Mouse (Mus musculus): ENCODE data around the gene Ttc4.

Ttc4 gene

DNA sequence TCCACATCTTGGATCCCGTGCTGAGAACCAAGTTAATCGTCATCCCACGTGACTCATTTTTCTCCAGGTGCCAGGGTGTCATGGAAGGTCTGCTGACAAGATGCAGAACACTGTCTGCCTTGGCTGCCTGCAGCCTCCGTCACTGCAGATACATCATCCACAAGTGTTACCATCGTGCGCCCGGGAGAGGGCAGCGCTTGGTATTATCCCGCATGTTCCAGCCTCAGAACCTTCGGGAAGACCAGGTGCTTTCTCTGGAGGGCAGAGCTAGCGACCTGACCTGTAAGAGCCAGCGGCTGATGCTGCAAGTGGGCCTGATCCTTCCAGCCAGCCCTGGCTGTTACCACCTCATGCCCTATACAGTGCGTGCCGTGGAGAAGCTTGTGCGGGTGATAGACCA is 25.7 kb downstream of the Ttc4 start:
- intact Hi-C loops (cut with DNase I) = no loop called here

DNA sequence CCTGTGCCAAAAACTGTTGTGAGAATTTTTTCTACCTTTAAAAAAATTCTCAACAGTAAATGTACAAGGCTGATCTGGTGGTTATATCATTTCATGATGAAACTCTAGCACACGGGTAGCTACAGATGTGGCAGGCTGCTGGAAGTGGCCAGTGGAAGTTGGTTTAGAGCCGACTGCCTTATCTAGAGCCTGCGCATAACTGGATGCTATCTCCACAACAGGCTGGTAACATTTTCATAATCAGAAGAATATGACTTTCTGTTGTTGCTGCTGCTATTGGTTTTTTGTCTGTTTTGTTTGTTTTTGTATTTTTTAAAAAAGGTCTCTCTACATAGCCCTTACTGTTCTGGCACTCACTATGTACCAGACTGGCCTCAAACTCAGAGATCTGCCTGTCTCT is 26.2 kb downstream of the Ttc4 start:
- intact Hi-C loops (cut with DNase I) = no loop called here

DNA sequence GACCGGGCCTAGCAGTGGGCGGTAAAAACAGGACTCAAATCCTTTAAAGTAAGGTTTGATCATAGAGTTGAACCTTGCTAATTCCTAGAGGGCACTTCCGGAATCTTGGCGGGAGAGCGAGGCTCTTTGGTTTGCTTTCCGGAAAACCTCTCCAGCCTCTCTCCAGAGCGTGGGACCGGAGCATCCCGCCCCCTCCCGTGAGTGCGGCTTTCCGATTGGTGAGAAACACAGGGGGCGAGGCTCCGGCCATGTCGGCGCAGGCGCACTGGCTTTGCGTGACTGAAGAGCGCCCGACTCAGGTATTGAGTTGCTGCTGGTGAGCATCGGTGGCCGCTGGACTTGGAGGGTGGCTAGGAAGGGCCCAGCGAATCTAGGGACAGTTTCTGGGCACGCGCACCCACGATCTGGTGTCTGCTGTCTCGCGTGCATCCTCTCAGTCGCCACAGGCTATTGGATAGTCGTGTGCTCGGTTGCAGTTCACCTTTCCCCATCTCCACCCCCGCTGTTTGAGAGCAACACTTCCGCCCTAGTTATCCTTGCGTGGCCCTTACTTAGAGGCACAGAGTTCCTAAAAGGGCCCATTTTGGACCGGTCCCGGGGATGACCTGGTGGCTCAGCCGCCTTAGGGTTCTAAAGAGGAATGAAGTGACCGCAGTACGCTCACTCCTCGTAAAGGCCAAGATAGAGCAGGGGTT is 27.8 kb downstream of the Ttc4 start, which contains the start of gene Pars2:
Gene Pars2, plus strand, starts transcription at position 237 of the 695 bp plus-strand sequence.
- intact Hi-C loops (cut with DNase I) = no loop called here

DNA sequence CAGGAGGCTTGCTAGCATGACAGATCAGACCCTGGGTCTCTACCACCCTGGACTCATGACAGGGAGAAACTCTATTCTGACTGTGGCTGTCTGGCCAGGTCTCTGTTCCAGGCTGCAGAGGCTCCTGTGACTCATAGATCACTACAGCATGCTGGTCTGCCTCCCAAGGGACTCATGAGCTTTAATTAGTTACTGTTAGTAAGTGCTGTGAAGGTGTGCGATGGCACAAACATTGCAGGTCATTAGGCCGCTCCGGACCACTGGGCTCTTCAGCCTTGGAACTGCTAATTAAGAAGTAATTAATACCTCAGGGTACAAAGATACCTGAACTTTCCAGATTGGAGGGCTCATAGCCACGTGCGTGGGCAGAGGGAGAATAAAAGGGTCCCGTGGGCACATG is 31.6 kb downstream of the Ttc4 start:
- intact Hi-C loops (cut with DNase I) = no loop called here

DNA sequence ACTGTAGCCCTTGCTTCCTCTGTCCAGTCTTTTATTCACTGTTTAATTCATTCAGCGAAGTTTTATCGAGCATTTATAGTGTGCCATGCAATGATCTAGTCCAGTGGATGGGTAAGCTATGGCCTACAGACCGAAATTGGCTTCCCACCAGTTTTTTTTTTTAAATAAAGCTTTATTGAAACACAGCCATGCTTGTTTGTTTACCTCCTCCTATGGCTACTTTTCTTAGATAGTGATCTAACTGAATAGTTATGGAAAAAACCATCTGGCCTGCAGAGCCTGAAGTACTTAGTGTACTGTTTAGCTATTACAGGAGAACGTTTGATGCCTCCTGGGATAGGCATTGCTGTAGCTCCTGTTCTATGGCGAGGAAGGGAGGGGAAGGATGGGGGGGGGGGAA is 32.9 kb downstream of the Ttc4 start:
- intact Hi-C loops (cut with DNase I) = no loop called here

DNA sequence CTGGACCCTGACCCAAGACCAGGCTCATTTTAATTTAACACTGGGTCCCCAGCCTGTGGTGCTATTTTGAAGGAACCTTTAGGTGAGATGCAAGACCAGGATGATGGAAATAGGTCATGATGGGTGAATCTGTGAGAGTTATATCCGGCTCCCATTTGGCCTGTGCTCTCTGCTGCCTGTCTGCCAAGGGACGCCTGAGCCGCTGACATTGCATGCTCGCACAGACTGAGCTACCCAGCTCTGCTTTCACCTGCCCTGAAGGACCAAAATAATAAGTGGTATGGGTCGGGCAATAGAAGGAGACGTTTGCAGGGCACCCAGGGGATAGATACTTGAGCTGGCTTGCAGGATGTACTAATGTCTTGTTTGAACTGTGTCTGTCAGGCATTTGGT is 34.5 kb downstream of the Ttc4 start:
- intact Hi-C loops (cut with DNase I) = no loop called here

DNA sequence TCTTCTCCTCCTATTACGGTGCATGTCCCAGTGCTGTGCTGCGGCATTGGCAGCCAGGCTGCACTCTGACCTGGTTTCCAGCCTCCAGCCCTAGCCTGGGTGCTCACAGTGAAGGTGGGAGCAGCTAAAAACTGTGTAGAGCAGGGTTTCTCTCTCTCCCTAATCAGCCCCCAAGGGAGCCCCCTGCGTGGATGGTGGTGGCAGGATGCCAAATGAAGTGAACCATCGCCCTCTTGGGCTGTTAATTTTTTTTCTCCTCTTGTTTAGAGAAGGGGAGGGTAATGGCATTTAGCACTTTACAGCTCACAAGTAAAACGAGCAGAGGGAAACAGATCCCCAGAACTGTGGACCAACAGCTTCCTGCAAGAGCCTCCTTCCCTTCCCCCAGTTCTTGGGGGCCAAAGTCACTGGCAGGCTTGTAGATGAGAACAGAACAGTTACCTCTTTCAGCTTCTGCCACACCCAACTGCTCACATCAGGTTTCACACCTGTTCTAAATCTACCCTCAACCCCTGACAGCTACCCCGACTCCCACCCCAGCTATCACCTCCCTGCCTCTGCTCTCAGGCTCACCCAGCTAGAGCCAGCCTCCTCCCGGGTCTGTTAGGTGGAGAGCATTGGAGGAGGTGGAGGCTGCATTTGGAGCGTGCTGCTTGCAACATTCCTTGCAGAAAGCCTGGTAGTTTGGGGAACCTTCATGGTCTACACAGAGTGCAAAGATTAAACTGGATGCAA is 35.1 kb downstream of the Ttc4 start:
- intact Hi-C loops (cut with DNase I) = no loop called here

DNA sequence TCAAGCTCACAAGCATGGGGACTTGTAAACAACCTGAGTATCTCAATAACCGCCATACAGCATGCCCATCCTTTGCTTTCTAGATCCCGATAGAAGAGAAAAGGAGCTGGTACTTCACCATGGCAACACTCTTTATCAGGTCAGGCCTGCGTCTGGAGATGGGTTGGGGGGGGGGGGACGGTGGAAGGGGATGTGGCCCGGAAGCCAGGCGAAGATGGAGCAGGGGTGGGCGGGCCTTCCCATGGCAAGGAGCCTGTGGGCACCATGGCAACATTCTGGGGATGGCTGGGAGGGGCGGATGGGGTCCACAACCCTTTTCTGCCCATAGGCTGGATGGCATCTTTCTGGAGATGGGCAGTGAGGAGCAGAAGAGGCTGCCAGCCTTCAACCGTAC is 44.7 kb downstream of the Ttc4 start:
- intact Hi-C loops (cut with DNase I) = loop anchor here (5.0 kb wide), 1 partner anchor 73 kb away; no protein-coding TSS in a partner anchor

DNA sequence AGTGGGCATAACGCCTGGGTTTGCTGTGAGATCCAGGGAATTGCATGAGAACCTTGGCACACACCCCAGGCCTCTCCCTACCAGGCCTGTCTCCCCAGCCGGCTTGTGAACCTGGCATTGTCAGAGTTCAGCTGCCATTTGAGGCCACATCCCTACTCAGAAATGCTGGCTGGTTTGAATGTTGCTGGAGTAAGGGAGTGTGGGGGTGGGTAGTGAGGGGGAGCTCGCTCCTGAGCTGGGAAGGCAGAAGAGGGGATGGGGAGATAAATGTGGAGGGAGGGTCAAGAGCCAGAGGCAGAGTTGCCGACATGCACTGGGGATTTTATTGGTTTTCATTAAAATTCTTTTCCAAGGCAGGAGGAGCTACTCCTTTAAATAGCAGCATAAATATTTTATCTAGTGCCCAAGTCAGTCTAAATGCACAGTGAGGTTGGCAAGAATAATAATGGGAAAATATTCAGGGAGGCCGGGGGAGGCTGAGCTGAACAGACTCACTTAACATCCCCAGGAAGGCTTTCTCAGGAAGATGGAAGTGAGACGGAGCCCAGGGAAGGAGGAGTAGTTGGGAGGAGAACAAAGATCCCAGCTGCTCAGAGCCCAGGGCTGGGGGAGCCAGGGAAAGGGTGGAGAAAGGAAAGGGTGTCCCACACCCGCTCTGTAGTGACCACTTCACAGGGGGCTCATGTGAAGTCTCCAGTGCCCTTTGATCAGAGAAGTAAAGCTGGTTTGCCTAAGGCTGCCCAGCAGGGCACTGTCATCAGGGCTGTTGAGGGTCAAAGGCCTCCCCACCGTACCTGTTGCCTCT is 45.3 kb downstream of the Ttc4 start:
- intact Hi-C loops (cut with DNase I) = loop anchor here (5.0 kb wide), 1 partner anchor 74 kb away; no protein-coding TSS in a partner anchor

DNA sequence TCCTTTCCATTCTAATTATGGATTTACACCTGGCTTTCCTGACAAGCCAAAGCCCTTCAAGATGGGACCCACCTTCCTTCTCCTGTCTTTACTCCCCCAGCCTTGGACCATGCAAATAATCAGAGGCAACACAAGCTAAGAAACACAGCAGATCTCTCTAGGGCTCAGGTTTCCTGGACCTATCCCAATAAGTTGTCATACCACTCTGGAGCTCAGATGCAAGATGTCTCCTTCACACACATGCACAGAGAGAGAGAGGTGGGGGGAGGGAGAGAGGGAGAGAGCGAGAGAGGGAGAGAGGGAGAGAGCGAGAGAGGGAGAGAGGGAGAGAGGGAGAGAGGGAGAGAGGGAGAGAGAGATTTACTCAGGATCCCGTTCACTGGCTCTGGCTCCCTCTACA is 46.4 kb downstream of the Ttc4 start:
- intact Hi-C loops (cut with DNase I) = loop anchor here (5.0 kb wide), 1 partner anchor 75 kb away; no protein-coding TSS in a partner anchor

DNA sequence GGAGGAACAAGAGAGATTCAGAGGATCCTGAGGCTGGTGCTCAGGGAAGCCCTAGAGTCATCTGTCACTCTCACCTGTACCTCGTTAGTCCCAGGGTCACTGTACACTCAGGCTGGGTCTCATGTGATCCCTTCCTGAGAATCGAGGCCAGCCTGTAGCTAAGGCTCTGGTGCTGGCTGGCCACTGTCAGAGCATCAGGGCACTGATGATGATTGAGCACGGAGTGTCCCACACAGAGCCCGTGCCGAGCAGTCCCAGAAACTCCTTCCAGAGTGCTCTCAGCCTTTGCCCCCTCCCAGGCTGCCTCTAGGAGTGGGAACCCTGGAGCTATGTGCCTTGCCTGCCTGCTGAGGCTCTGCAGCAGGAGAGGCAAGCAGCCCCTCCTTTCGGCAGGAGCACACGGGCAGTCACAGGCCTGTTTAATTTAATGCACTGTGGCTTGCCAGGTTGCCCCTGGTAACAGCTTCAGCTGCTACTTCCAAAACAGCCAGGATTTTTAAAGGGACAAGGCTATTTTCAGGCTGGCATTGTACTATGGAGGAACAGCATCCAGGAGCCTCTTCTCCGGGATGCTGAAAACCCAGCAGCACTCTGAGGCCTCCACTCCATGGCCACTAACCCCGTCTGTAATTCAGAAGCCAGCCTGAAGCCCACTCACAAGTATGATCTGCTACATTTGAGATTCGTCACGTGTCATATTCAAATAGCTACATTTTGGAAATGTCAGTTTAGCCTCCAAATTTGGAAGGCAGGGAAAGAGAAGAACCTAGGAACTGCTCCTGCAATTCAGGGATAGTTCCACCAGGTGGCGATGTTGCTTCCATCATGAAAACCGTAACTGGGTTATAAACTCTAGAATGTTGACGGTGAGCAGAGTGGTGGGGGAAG is 48.2 kb downstream of the Ttc4 start:
- intact Hi-C loops (cut with DNase I) = loop anchor here (5.0 kb wide), 1 partner anchor 77 kb away; no protein-coding TSS in a partner anchor

DNA sequence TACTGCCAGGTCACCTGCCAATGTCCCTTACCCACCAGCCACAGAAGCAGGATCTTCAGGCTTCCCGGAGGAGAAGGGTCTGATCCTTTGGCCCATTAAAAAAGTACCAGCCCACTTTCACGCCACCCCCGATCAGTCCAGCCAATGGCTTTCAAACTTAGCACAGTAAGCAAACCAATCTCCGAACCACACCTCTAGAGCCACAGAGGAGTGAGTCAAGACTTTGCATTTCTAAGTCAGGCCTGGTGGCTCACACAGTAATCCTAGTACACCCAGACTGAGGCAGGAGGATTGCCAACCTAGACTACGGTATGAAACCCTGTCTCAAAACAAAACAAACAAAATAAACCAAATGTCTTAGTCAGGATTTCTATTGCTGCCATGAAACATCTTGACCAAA is 49.4 kb downstream of the Ttc4 start:
- intact Hi-C loops (cut with DNase I) = no loop called here

DNA sequence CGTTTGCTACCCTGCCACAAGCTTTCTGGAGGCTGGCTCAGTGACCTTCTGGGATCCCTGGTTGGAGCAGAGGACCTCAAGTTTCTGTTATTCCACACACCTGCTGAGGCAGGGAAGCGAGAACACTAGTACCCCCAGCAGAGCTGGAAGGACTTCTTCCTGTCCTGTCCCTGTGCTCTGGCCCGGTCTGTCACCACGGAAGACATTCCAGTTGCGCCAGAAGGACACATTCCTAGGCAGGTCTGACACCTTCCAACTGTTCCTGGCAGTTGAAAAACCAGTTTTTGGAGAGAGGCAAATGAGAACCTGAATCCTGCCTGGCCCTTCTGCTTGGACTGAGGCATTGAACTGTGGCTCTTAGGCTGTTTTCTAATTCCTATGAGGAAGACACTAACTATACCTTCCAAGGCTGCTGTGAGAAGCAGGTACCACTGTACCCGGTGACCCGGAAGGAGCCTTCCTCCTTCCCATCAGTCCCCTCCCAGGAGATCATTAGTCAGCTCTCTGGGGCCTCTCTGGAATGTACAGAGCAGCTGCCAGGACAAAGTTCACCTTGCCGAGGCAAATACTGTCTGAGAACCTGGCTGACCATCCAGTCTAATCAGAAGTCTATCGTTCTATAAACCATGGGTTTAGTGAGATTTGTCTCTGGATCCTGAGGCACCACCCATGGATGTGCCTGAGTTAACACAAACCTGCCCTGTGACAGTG is 49.9 kb downstream of the Ttc4 start:
- intact Hi-C loops (cut with DNase I) = no loop called here

DNA sequence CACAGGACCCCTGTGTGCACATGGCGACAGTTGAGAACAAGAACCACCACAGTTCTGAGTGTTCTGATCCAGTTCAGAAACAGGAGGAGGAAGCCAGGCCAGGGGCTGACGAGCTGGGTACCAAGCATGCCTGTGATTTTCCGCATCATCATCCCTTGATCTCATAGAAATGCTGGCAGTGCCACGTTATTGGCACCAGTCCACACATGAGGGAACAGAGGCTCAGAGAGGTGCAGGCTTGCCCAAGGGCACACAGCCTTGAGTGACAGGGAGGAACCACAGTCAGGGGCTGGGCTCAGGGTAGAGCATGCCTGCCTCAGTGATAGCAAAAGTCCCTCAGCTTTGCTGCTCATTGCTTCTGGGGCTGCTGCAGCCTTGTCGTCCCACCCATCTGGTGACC is 50.9 kb downstream of the Ttc4 start:
- intact Hi-C loops (cut with DNase I) = no loop called here

DNA sequence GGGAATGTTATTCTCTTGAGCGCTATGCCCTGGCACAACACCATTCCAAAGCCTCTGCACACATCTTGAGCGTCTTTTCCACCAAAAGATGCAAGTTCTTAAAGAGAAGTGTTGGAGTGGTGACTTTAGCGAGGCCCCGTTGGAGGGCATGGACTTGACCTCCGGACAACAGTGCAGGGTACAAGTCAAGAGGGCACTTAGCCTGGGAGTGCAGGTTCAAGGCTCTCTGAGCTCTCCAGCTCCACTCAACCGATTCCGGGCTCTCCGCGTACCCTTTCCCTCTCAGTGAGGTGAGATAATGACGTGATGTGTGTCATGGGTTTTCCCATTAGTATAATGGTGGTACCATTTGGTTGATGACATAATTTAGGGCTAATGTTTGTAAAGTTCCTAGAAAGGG is 54.5 kb downstream of the Ttc4 start:
- intact Hi-C loops (cut with DNase I) = no loop called here

DNA sequence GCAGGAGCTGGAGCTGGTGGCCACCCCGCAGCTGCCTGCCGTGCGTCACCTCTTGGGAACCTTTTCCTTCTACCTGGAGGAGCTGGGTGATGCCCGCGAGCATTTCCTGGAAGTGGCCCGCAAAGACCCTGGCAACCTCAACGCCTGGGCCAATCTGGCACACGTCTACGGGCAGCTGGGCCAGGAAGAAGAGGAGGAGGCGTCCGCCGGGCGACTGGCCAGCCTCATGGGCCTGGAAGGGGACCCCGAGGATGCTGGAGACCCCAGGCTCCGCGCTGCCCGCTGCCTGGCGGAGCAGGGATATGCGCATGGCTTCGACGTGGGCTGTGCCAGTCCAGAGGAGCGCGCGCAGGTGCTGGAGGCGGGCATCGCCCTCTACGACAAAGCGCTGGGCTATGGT is 56.0 kb downstream of the Ttc4 start:
- intact Hi-C loops (cut with DNase I) = no loop called here

DNA sequence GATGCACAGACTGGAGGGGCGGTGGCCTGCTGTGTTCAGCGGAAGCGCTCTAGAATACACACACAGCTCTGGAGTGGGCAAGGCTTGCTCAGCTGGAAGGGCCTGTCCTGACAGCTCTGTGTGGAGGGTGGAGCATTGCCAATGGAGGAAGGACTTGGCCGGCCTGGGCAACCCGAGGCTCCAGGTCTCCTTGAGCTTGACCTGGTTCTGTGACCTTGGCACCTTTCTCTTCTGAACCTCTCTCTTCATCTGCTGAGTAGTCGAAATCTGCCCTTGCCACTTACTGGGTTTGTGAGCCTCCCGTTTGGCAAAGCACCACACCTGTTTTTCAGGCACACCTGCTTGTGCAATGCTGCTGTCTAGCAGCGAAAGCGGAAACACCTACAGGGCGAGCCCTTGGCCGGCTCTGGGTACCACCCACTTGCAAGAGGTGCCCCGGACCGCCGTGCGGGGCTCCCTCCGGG is 56.7 kb downstream of the Ttc4 start, which contains the start of gene Ttc22:
Gene Ttc22, plus strand, starts transcription at position 403 of the 464 bp plus-strand sequence.
- intact Hi-C loops (cut with DNase I) = no loop called here

DNA sequence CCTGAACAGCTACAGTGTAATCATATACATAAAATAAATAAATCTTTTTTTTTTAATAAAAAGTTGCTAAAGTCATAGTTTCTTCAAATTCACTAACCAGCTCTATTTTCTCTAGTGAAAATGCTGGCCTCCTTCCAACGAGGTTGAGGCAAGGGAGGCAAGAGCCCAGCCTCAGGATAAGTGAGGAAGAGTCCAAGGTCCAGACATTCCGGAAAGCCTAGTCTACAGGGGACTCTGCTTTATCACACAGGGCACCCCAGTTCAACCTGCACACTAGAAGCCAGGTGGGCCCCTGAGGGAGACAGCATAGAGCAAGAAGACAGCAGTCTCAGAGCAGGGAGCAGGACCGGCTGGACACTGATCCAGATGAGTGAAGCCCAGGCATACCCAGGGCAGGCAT is 57.3 kb downstream of the Ttc4 start:
- intact Hi-C loops (cut with DNase I) = no loop called here

DNA sequence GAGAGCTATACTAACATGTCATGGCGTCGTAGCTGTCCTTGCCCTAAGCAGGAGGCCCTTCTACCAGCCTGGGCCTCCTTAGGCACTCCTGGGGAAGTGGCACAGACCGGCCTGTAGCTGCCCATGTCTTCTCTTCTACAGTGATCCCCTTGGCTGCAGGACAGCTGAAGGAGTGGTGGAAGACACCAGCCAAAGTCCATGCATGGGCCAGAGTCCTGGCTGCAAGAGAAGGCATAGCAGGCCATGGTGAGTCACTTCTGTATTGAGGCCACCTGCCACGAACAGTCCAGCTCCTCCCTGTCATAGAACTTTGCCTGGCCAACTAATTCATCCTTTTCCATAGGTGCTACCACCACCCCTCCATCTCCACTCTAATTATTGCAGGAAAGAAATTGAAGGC is 59.8 kb downstream of the Ttc4 start:
- intact Hi-C loops (cut with DNase I) = no loop called here

DNA sequence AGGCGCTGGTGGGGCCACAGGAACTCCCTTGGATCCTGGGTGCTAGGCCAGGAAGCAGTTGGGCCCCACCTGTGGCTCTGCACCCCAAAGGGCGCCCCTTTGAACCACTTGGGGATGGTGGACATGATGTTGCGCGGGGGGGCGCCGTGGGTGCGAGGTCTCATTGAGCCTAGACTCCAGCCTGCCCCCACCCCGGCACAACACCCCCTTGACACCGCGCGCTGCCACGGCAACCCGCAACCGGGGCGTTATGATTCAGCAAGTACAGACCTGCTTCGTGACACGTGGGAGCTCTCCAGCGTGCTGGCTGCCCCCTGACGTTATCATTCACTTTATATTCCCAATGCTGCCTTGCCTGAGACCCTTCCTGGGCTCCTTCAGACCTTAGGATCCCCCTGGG is 61.7 kb downstream of the Ttc4 start, which contains the start of gene Lexm:
Gene Lexm, minus strand, starts transcription at position 186 of the 400 bp plus-strand sequence.
- intact Hi-C loops (cut with DNase I) = no loop called here
